Mouse (Mus musculus): ENCODE measurements around the gene Cacnb4.

DNA sequence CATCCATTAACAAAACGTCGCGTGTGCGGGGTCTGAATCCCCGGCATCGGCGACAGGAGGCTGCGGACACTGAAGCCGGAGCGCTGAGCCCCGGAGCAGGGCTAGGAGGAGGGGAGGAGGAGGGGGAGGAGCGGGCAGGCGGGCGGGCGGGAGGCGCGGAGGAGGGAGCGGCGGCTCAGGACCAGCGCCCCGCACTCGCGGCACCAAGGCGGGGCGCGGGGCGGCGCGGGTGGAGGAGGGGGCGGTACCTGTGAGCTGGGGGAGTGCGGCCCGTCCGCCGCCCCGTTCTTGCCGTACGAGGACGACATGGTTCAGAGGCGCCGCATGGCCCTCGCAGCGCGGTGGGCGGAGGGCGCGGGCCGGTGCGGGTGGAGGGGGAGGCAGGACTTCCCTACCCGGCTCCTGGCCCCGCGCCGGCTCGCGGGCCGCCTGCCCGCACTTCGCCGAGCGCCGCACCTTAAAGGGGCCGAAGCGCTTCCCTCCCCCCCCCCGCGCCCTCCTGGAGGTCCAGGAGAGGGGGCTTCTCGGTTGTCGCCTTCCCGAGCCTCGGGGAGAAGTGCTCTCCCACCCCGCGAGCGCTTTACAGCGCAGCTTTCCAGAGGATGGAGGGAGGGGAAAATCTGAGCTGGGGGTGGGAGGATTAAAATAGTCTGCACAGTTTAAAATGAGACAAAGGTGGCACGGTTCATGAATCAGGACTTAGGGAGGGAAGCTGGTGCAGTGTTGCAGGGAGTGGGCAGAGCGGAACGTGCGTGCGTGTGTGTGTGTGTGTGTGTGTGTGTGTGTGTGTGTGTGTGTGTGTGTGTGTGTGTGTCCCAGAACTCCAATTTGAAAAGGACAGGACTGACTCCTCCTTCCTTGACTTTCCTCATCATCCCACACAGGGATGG, at the start of gene Cacnb4:
- TF ChIP-seq CTCF (IDR thresholded peaks at IDR 0.05; ENCODE audit: low read depth, low read length) (no peak), POLR2A (IDR thresholded peaks at IDR 0.05; ENCODE audit: borderline replicate concordance, low read depth, low read length) (no peak)

All from bone marrow macrophage, adult 2 months (primary cell).